Mouse (Mus musculus) neural tube, embryonic 11.5 days (tissue): ENCODE measurements around the gene Pld1. TPM values are rescaled to one million over a fixed set of nuclear protein-coding genes. Genes with fewer than 3 reads are reported as not detected.

ENCODE experiments used
- ATAC-seq: fragments of 200-750 bp; cut with Nextera tagmentation; 2 replicates; pipeline ENCODE4 v1.8.0; 2017; ENCODE audit warnings: moderate number of reproducible peaks, mild to moderate bottlenecking, moderate TSS enrichment, moderate library complexity; ENCODE audit not compliant: insufficient read depth, low FRiP score, low TSS enrichment
- DNase-seq: peaks from one replicate; pipeline ENCODE4 v3.0.0-alpha.2; 2015; ENCODE audit warnings: low spot score
- H3K27ac ChIP-seq: fragments of 300-500 bp; sonication (generic); 2 replicates; pipeline ENCODE4 v1.5.1; 2014; ENCODE audit warnings: low read depth, mild to moderate bottlenecking, low read length
- H3K27me3 ChIP-seq: fragments of 300-500 bp; sonication (generic); 2 replicates; pipeline ENCODE4 v1.6.1; 2014; ENCODE audit warnings: mild to moderate bottlenecking, low read length, mixed read lengths; ENCODE audit not compliant: control insufficient read depth, insufficient read depth
- H3K36me3 ChIP-seq: fragments of 300-500 bp; sonication (generic); 2 replicates; pipeline ENCODE4 v1.6.1; 2014; ENCODE audit warnings: mild to moderate bottlenecking, low read length, moderate library complexity, mixed read lengths; ENCODE audit not compliant: control insufficient read depth, insufficient read depth
- H3K4me1 ChIP-seq: fragments of 300-500 bp; sonication (generic); 2 replicates; pipeline ENCODE4 v1.6.1; 2014; ENCODE audit warnings: low read length, mixed read lengths; ENCODE audit not compliant: control insufficient read depth, insufficient read depth
- H3K4me2 ChIP-seq: fragments of 300-500 bp; sonication (generic); 2 replicates; pipeline ENCODE4 v1.6.1; 2014; ENCODE audit warnings: low read depth, mild to moderate bottlenecking, moderate library complexity
- H3K4me3 ChIP-seq: fragments of 300-500 bp; sonication (generic); 2 replicates; pipeline ENCODE4 v1.5.1; 2014; ENCODE audit warnings: low read depth, low read length
- H3K9ac ChIP-seq: fragments of 300-500 bp; sonication (generic); 2 replicates; pipeline ENCODE4 v1.6.1; 2014; ENCODE audit warnings: mild to moderate bottlenecking, low read length
- H3K9me3 ChIP-seq: fragments of 300-500 bp; sonication (generic); 2 replicates; pipeline ENCODE4 v1.6.1; 2016; ENCODE audit warnings: low read length; ENCODE audit not compliant: control insufficient read depth
- WGBS: fragments of 180-500 bp; shearing (Covaris S2); extraction: QIAGEN DNeasy Blood & Tissue Kit; methylation state at CpG from one replicate; pipeline ENCODE4 v1.1.7; 2014; 5-methylcytosine and 5-hydroxymethylcytosine counted together
- polyA plus RNA-seq: library from polyadenylated mRNA; unstranded; fragments of >200 nt; fragmentation: Nextera tagmentation; extraction: Ambion mirVana; gene quantifications from 2 replicates; pipeline ENCODE4 v1.2.1, GENCODE M21; 2014

Pld1 gene
- polyA plus RNA-seq = 2.7 and 4.0 TPM in 2 replicates

DNA sequence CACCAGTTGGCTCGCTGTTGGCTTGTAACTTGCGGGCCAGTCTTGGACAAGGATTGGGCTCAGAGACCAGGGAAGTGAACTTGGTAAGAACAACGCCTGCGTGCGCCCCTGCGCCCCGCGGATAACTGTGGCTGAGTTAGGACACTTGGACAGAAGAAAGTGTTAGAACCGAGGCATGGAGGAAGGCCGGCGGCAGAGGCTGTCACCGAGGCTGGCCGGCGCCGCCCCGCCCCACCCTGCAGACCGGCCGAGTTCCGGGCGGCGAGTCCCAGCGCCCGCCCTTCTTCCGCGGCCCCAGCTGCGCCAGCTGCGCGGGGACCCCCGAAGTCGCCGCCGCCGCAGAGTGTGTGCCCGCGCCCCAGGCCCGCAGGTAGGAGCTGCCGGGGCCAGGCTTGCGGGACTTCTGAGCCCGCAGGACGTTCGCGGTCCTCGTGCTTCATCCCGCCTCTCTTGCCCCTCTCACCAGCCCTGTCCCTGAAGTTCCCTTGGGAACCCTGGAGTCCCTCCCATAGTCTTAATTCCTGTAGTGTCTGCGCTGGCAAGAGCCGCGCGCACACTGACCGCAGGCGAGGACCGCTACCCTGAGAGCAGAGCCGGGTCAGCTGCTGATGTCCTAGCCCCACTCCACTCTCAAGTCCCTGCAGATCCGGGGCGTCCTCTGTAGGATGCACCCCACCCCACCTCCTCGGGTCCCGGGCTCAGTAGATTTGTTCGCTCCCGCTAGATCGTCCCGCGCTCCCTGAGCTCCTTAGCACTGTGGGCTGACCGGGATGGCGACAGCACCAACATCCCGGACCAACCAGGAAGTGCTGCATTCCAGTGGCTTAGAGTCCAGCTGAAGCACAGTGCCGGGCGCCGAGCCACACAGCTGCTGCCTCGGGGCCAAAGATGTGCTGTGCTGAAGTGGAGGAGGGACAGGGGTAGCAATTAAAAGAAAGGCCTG is at the start of gene Pld1:
Pld1 (plus strand) TSS at position 315 of the 943 bp plus-strand sequence.
- ATAC-seq (peak; percentile 85), DNase-seq (peak; percentile 62)
- H3K4me2 ChIP-seq = peak within 1 kb of the TSS; percentile 98
- no peaks in the 10 kb centered on the region for H3K36me3 ChIP-seq
- no peaks in the 10 kb centered on the region for H3K4me1 ChIP-seq
- no peaks in the 10 kb centered on the region for H3K9me3 ChIP-seq
- peak within 1 kb of the TSS; percentile 44 for H3K4me3 ChIP-seq
- under 1% methylated on average over 63 of the region's 68 CpGs for WGBS
- no peak within 1 kb of the TSS for H3K27ac ChIP-seq
- H3K27me3 ChIP-seq = no peaks in the 10 kb centered on the region
- H3K9ac ChIP-seq = peak within 1 kb of the TSS; percentile 65

GRCm38 (mm10) chr3:27896318-27896892 is 42.1 kb upstream of the Pld1 start, which contains the start of gene Tmem212:
Gene Tmem212, minus strand, starts transcription at chr3:27896368.
- Histone ChIP-seq H3K27me3 (no peaks in the 10 kb centered on the region), H3K9ac (no peak within 1 kb of the TSS), H3K27ac (no peak within 1 kb of the TSS), H3K4me1 (no peaks in the 10 kb centered on the region), H3K36me3 (no peaks in the 10 kb centered on the region), H3K4me2 (no peak within 1 kb of the TSS), H3K4me3 (no peak within 1 kb of the TSS), H3K9me3 (no peaks in the 10 kb centered on the region)
- 83% methylated on average over 8 of the region's 8 CpGs for WGBS
- no peak for ATAC-seq
- DNase-seq = no peak

DNA sequence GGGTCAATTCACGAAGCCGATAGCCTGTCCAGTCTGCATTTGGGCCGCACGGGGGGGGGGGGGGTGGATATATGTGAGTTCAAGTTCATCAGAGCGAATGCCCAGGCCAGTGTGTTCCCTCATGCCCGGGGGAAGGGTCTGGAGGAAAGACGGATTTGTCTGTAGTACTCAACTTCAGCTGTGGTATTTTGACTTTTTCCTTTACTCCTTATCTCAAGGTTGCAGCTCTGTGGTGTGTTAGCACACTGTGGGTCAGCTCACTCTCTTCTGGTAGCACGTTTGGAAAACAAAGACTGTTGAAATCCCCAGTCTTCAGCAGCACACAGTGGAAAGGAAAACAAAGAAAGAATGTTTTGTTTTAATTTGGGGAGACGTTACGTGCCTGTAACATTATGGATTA is 40.3 kb upstream of the Pld1 start:
- Histone ChIP-seq H3K27ac (no peak overlapping the region), H3K36me3 (no peaks in the 10 kb centered on the region), H3K4me2 (no peak overlapping the region), H3K4me3 (no peak overlapping the region), H3K9me3 (no peaks in the 10 kb centered on the region), H3K9ac (no peak overlapping the region), H3K4me1 (no peaks in the 10 kb centered on the region), H3K27me3 (no peaks in the 10 kb centered on the region)
- 83% methylated on average over 10 of the region's 10 CpGs for whole genome bisulfite sequencing
- DNase-seq (no peak), ATAC-seq (no peak)

- Histone ChIP-seq H3K36me3 (no peaks in the 10 kb centered on the region), H3K9ac (no peak overlapping the region), H3K4me1 (no peaks in the 10 kb centered on the region), H3K9me3 (no peaks in the 10 kb centered on the region), H3K4me3 (no peak overlapping the region), H3K27ac (no peak overlapping the region), H3K27me3 (no peaks in the 10 kb centered on the region), H3K4me2 (no peak overlapping the region)
- WGBS = 67% methylated on average over 13 of the region's 13 CpGs
- DNase-seq = no peak
- ATAC-seq = no peak
These were observed 39.3 kb upstream of the Pld1 start for GRCm38 (mm10) chr3:27899012-27899726.

- ATAC-seq (no peak), DNase-seq (no peak)
- Histone ChIP-seq H3K27ac (no peak overlapping the region), H3K27me3 (no peaks in the 10 kb centered on the region), H3K36me3 (no peaks in the 10 kb centered on the region), H3K9ac (no peak overlapping the region), H3K4me3 (no peak overlapping the region), H3K4me2 (no peak overlapping the region), H3K9me3 (no peaks in the 10 kb centered on the region), H3K4me1 (no peaks in the 10 kb centered on the region)
- WGBS = 92% methylated on average over 6 of the region's 6 CpGs
These were observed 36.6 kb upstream of the Pld1 start for GRCm38 (mm10) chr3:27901846-27902245.

GRCm38 (mm10) chr3:27904659-27905330 is 33.7 kb upstream of the Pld1 start:
- DNase-seq (no peak), ATAC-seq (no peak)
- Histone ChIP-seq H3K4me1 (no peaks in the 10 kb centered on the region), H3K4me3 (no peak overlapping the region), H3K27me3 (no peaks in the 10 kb centered on the region), H3K27ac (no peak overlapping the region), H3K36me3 (no peaks in the 10 kb centered on the region), H3K9me3 (no peaks in the 10 kb centered on the region), H3K9ac (no peak overlapping the region), H3K4me2 (no peak overlapping the region)
- 69% methylated on average over 13 of the region's 13 CpGs for WGBS

DNA sequence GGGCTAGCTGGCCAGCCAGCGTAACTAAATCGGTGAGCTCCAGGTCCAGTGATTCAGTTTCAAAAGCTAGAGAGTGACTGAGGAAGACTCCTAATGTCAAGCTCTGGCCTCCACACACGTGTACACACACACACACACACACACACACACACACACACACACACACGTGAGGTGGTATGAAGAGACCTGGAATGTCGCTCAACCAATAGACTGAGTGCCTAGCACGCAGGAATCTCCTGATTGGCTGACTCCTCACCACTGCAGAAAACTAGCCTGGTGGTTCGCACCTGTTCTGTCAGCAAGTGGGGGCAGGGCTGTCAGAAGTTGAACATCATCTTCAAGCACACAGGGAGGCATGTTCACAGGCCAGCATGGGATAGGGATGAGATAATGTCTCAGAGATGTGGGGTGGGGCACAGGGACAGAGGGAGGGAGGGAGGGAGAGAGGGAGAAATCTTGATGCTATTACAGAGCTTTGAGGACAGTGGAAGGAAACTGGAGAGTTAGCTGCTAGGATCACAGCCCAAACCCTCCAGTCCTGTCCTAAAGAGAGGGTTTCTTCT is 31.8 kb upstream of the Pld1 start:
- H3K27ac ChIP-seq = no peak overlapping the region
- 78% methylated on average over 7 of the region's 7 CpGs for WGBS
- H3K4me1 ChIP-seq = no peaks in the 10 kb centered on the region
- no peaks in the 10 kb centered on the region for H3K36me3 ChIP-seq
- DNase-seq (no peak), ATAC-seq (no peak)
- no peak overlapping the region for H3K4me2 ChIP-seq
- no peaks in the 10 kb centered on the region for H3K27me3 ChIP-seq
- H3K4me3 ChIP-seq = no peak overlapping the region
- H3K9ac ChIP-seq = no peak overlapping the region
- H3K9me3 ChIP-seq = no peaks in the 10 kb centered on the region

GRCm38 (mm10) chr3:27907301-27907700 is 31.2 kb upstream of the Pld1 start:
- Histone ChIP-seq H3K9me3 (no peaks in the 10 kb centered on the region), H3K27ac (no peak overlapping the region), H3K9ac (no peak overlapping the region), H3K4me3 (no peak overlapping the region), H3K4me1 (no peaks in the 10 kb centered on the region), H3K27me3 (no peaks in the 10 kb centered on the region), H3K36me3 (no peaks in the 10 kb centered on the region), H3K4me2 (no peak overlapping the region)
- 87% methylated on average over 2 of the region's 2 CpGs for WGBS
- no peak for DNase-seq
- ATAC-seq = no peak
